Mouse (Mus musculus) naive thymus-derived CD4-positive, alpha-beta T cell, adult 2 months (primary cell): ENCODE results near the gene Hdac4.

ENCODE experiments used
- DNase-seq: peaks from one replicate; pipeline ENCODE4 v3.0.0-alpha.2; 2011; ENCODE audit warnings: low read depth

Hdac4 gene

GRCm38 (mm10) chr1:92129751-92130150 is 65.7 kb downstream of the Hdac4 start:
- no peak for DNase-seq

- no peak for DNase-seq
These were observed 67.7 kb downstream of the Hdac4 start for GRCm38 (mm10) chr1:92127785-92128184.

GRCm38 (mm10) chr1:92127366-92127765 is 68.1 kb downstream of the Hdac4 start:
- DNase-seq, result no peak

- no peak for DNase-seq
These were observed 70.8 kb downstream of the Hdac4 start for GRCm38 (mm10) chr1:92124497-92125201.

GRCm38 (mm10) chr1:92119303-92119702 is 76.2 kb downstream of the Hdac4 start:
- DNase-seq, result no peak

GRCm38 (mm10) chr1:92117597-92117996 is 77.9 kb downstream of the Hdac4 start:
- no peak for DNase-seq

GRCm38 (mm10) chr1:92116169-92116568 is 79.3 kb downstream of the Hdac4 start:
- no peak for DNase-seq

- DNase-seq, result no peak
These were observed 81.4 kb downstream of the Hdac4 start for GRCm38 (mm10) chr1:92114091-92114490.

- no peak for DNase-seq
These were observed 82.1 kb downstream of the Hdac4 start for GRCm38 (mm10) chr1:92113243-92114009.

- no peak for DNase-seq
These were observed 82.9 kb downstream of the Hdac4 start for GRCm38 (mm10) chr1:92112591-92112990.

- no peak for DNase-seq
These were observed 83.9 kb downstream of the Hdac4 start for GRCm38 (mm10) chr1:92111551-92111950.

- DNase-seq, result no peak
These were observed 84.5 kb downstream of the Hdac4 start for GRCm38 (mm10) chr1:92111026-92111425.

GRCm38 (mm10) chr1:92109221-92109620 is 86.3 kb downstream of the Hdac4 start:
- DNase-seq, result no peak

- no peak for DNase-seq
These were observed 86.9 kb downstream of the Hdac4 start for GRCm38 (mm10) chr1:92108556-92108955.

- DNase-seq, result no peak
These were observed 87.5 kb downstream of the Hdac4 start for GRCm38 (mm10) chr1:92107996-92108395.

- no peak for DNase-seq
These were observed 88.0 kb downstream of the Hdac4 start for GRCm38 (mm10) chr1:92107521-92107920.

GRCm38 (mm10) chr1:92106486-92107160 is 88.9 kb downstream of the Hdac4 start:
- DNase-seq, result no peak

- peak; percentile 37 for DNase-seq
These were observed 90.8 kb downstream of the Hdac4 start for GRCm38 (mm10) chr1:92104718-92105117.

- DNase-seq, result no peak
These were observed 91.5 kb downstream of the Hdac4 start for GRCm38 (mm10) chr1:92103971-92104370.

- DNase-seq, result peak; percentile 41
These were observed 92.1 kb downstream of the Hdac4 start for GRCm38 (mm10) chr1:92103377-92103776.

- DNase-seq, result no peak
These were observed 92.7 kb downstream of the Hdac4 start for GRCm38 (mm10) chr1:92102825-92103224.

GRCm38 (mm10) chr1:92100371-92100891 is 95.1 kb downstream of the Hdac4 start:
- no peak for DNase-seq

- no peak for DNase-seq
These were observed 95.5 kb downstream of the Hdac4 start for GRCm38 (mm10) chr1:92099964-92100363.
